Mouse (Mus musculus): Measurements from ENCODE around the gene Chst11. TPM values are rescaled to one million over a fixed set of nuclear protein-coding genes. Genes with fewer than 3 reads are reported as not detected.

Chst11 gene
- polyA plus RNA-seq, 1 experiment from 2014 or later = 0.99 TPM

GRCm38 (mm10) chr10:82971549-82971948 is 13.7 kb upstream of the Chst11 start:
- H3K27me3 ChIP-seq (replicated peaks) = no peaks in the 10 kb centered on the region
- no peaks in the 10 kb centered on the region for H3K36me3 ChIP-seq
- WGBS = 64% methylated on average over 11 of the region's 11 CpGs
- H3K4me1 ChIP-seq (replicated peaks) = peaks cover 11% of the 10 kb centered on the region
- H3K4me2 ChIP-seq (replicated peaks) = no peak overlapping the region; the same call in 1 of the 2 replicates
- ATAC-seq = peak; percentile 78
- no peak overlapping the region for H3K9ac ChIP-seq
- no peak overlapping the region for H3K4me3 ChIP-seq (replicated peaks)
- H3K27ac ChIP-seq = no peak overlapping the region
- H3K9me3 ChIP-seq = no peaks in the 10 kb centered on the region

GRCm38 (mm10) chr10:82974201-82974600 is 11.1 kb upstream of the Chst11 start:
- WGBS = 69% methylated on average over 5 of the region's 5 CpGs
- Histone ChIP-seq H3K4me1 (replicated peaks) (peaks cover 11% of the 10 kb centered on the region), H3K36me3 (no peaks in the 10 kb centered on the region), H3K9me3 (no peaks in the 10 kb centered on the region), H3K4me3 (replicated peaks) (no peak overlapping the region), H3K4me2 (replicated peaks) (no peak overlapping the region; the same call in 1 of the 2 replicates), H3K9ac (no peak overlapping the region), H3K27ac (no peak overlapping the region), H3K27me3 (replicated peaks) (no peaks in the 10 kb centered on the region)
- peak; percentile 39 for ATAC-seq

GRCm38 (mm10) chr10:82974627-82975177 is 10.6 kb upstream of the Chst11 start:
- Histone ChIP-seq H3K27me3 (replicated peaks) (no peaks in the 10 kb centered on the region), H3K4me2 (replicated peaks) (no peak overlapping the region; the same call in 1 of the 2 replicates), H3K4me1 (replicated peaks) (peaks cover 8% of the 10 kb centered on the region), H3K4me3 (replicated peaks) (no peak overlapping the region), H3K27ac (no peak overlapping the region), H3K9ac (no peak overlapping the region), H3K36me3 (no peaks in the 10 kb centered on the region), H3K9me3 (no peaks in the 10 kb centered on the region)
- ATAC-seq = peak; percentile 68
- WGBS = 52% methylated on average over 6 of the region's 6 CpGs

- no peak overlapping the region for H3K27ac ChIP-seq
- H3K4me1 ChIP-seq (replicated peaks) = peaks cover 8% of the 10 kb centered on the region
- no peaks in the 10 kb centered on the region for H3K36me3 ChIP-seq
- no peak for ATAC-seq
- H3K4me2 ChIP-seq (replicated peaks) = no peak overlapping the region
- no peak overlapping the region for H3K4me3 ChIP-seq (replicated peaks)
- H3K27me3 ChIP-seq (replicated peaks) = no peaks in the 10 kb centered on the region; the same call in 1 of the 2 replicates
- no peak overlapping the region for H3K9ac ChIP-seq
- no peaks in the 10 kb centered on the region for H3K9me3 ChIP-seq
- WGBS = 86% methylated on average over 15 of the region's 15 CpGs
Observed at GRCm38 (mm10) chr10:82975806-82976205, 9.5 kb upstream of the Chst11 start.

- H3K9me3 ChIP-seq = no peaks in the 10 kb centered on the region
- ATAC-seq = no peak
- H3K9ac ChIP-seq = no peak overlapping the region
- H3K4me2 ChIP-seq (replicated peaks) = no peak overlapping the region
- no peaks in the 10 kb centered on the region for H3K36me3 ChIP-seq
- no peaks in the 10 kb centered on the region; the same call in none of the 2 replicates for H3K27me3 ChIP-seq (replicated peaks)
- 80% methylated on average over 3 of the region's 3 CpGs for WGBS
- H3K4me3 ChIP-seq (replicated peaks) = no peak overlapping the region
- H3K4me1 ChIP-seq (replicated peaks) = peaks cover 9% of the 10 kb centered on the region
- H3K27ac ChIP-seq = no peak overlapping the region
Observed at GRCm38 (mm10) chr10:82982286-82982685, 3.0 kb upstream of the Chst11 start.

- H3K36me3 ChIP-seq = no peaks in the 10 kb centered on the region
- no peaks in the 10 kb centered on the region for H3K9me3 ChIP-seq
- no peaks in the 10 kb centered on the region; the same call in none of the 2 replicates for H3K27me3 ChIP-seq (replicated peaks)
- H3K4me3 ChIP-seq (replicated peaks) = peak overlapping the region; percentile 83
- peak overlapping the region; percentile 98 for H3K4me2 ChIP-seq (replicated peaks)
- no peak; the same call in none of the 2 replicates for ATAC-seq
- H3K27ac ChIP-seq = peak overlapping the region; percentile 79
- H3K9ac ChIP-seq = peak overlapping the region; percentile 66
- peaks cover 19% of the 10 kb centered on the region for H3K4me1 ChIP-seq (replicated peaks)
- WGBS = under 1% methylated on average over 32 of the region's 32 CpGs
Observed at GRCm38 (mm10) chr10:82985700-82986131, 418 bp downstream of the Chst11 start.

- Histone ChIP-seq H3K4me3 (replicated peaks) (peak overlapping the region; percentile 83), H3K4me1 (replicated peaks) (peaks cover 19% of the 10 kb centered on the region), H3K36me3 (no peaks in the 10 kb centered on the region), H3K9me3 (no peaks in the 10 kb centered on the region), H3K27me3 (replicated peaks) (no peaks in the 10 kb centered on the region; the same call in 1 of the 2 replicates), H3K9ac (peak overlapping the region; percentile 66), H3K27ac (peak overlapping the region; percentile 79; the same call in 1 of the 2 replicates), H3K4me2 (replicated peaks) (peak overlapping the region; percentile 98)
- peak; percentile 27 for ATAC-seq
- WGBS = 5% methylated on average over 21 of the region's 21 CpGs
Observed at GRCm38 (mm10) chr10:82986251-82986992, 1.1 kb downstream of the Chst11 start.

- peaks cover 21% of the 10 kb centered on the region for H3K4me1 ChIP-seq (replicated peaks)
- 29% methylated on average over 8 of the region's 8 CpGs for WGBS
- no peaks in the 10 kb centered on the region for H3K9me3 ChIP-seq
- no peak overlapping the region for H3K27ac ChIP-seq
- H3K27me3 ChIP-seq (replicated peaks) = no peaks in the 10 kb centered on the region; the same call in 1 of the 2 replicates
- H3K36me3 ChIP-seq = no peaks in the 10 kb centered on the region
- ATAC-seq = no peak
- peak overlapping the region; percentile 83 for H3K4me3 ChIP-seq (replicated peaks)
- peak overlapping the region; percentile 66 for H3K9ac ChIP-seq
- peak overlapping the region; percentile 98 for H3K4me2 ChIP-seq (replicated peaks)
Observed at GRCm38 (mm10) chr10:82986993-82987349, 1.7 kb downstream of the Chst11 start.

- H3K27ac ChIP-seq = no peak overlapping the region
- H3K4me1 ChIP-seq (replicated peaks) = peaks cover 21% of the 10 kb centered on the region
- H3K9me3 ChIP-seq = no peaks in the 10 kb centered on the region
- H3K36me3 ChIP-seq = no peaks in the 10 kb centered on the region
- no peaks in the 10 kb centered on the region; the same call in 1 of the 2 replicates for H3K27me3 ChIP-seq (replicated peaks)
- H3K4me3 ChIP-seq (replicated peaks) = peak overlapping the region; percentile 83; the same call in 1 of the 2 replicates
- H3K4me2 ChIP-seq (replicated peaks) = peak overlapping the region; percentile 98
- no peak for ATAC-seq
- WGBS = 52% methylated on average over 4 of the region's 4 CpGs
- H3K9ac ChIP-seq = no peak overlapping the region
Observed at GRCm38 (mm10) chr10:82987394-82987793, 2.1 kb downstream of the Chst11 start.

GRCm38 (mm10) chr10:82989418-82990025 is 4.2 kb downstream of the Chst11 start:
- Histone ChIP-seq H3K4me2 (replicated peaks) (no peak overlapping the region), H3K27ac (no peak overlapping the region)

GRCm38 (mm10) chr10:82990918-82991317 is 5.6 kb downstream of the Chst11 start:
- peak; percentile 41 for ATAC-seq
- no peaks in the 10 kb centered on the region for H3K9me3 ChIP-seq
- no peaks in the 10 kb centered on the region for H3K36me3 ChIP-seq
- no peaks in the 10 kb centered on the region for H3K27me3 ChIP-seq (replicated peaks)
- no peak overlapping the region for H3K9ac ChIP-seq
- no peak overlapping the region for H3K4me3 ChIP-seq (replicated peaks)
- peaks cover 21% of the 10 kb centered on the region for H3K4me1 ChIP-seq (replicated peaks)
- H3K4me2 ChIP-seq (replicated peaks) = no peak overlapping the region
- 40% methylated on average over 7 of the region's 7 CpGs for WGBS
- no peak overlapping the region for H3K27ac ChIP-seq

More at GRCm38 (mm10) chr10:82989418-82990025, 4.2 kb downstream of the Chst11 start:
- no peak overlapping the region for H3K9ac ChIP-seq
- ATAC-seq = no peak
- H3K4me3 ChIP-seq (replicated peaks) = no peak overlapping the region
- no peaks in the 10 kb centered on the region for H3K9me3 ChIP-seq
- 76% methylated on average over 13 of the region's 13 CpGs for WGBS
- H3K4me1 ChIP-seq (replicated peaks) = peaks cover 21% of the 10 kb centered on the region
- H3K27me3 ChIP-seq (replicated peaks) = no peaks in the 10 kb centered on the region
- no peaks in the 10 kb centered on the region for H3K36me3 ChIP-seq

GRCm38 (mm10) chr10:82991756-82992519 is 6.6 kb downstream of the Chst11 start:
- Histone ChIP-seq H3K4me1 (replicated peaks) (peaks cover 12% of the 10 kb centered on the region), H3K4me2 (replicated peaks) (no peak overlapping the region), H3K4me3 (replicated peaks) (no peak overlapping the region), H3K36me3 (no peaks in the 10 kb centered on the region), H3K27ac (no peak overlapping the region), H3K9ac (no peak overlapping the region), H3K9me3 (no peaks in the 10 kb centered on the region), H3K27me3 (replicated peaks) (no peaks in the 10 kb centered on the region)
- ATAC-seq = no peak; the same call in 1 of the 2 replicates
- 61% methylated on average over 10 of the region's 10 CpGs for WGBS

All from intestine, embryonic 15.5 days (tissue).